Mouse (Mus musculus) layer of hippocampus, adult 9-11 months (tissue): ENCODE measurements around the gene Mfng.

Experiments used
- DNase-seq: peaks from one replicate; pipeline ENCODE4 v3.0.0; 2022

Gene Mfng

DNA sequence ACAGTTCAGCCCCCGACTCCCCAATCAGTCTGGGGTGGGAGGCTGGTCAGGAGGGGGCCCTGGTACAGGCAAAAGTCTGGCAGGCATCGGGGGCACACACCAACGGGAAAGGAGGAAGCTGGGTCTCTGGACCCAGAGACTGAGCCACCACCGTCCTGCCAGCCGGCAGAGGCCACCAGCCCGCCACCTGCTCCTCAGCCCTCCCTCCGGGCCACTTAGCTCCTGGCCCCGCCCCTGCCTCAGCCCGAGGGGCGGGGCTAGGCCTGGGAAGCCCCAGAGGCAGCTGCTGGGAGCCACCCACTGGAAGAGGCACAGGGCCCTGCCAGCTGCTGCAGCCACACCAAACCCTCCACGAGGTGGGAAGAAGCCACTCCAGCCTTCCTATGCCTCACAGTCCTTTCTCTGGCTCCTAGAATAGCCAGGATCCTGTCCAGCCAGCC, at the start of gene Mfng:
Gene Mfng (minus strand): TSS at position 186 of the 440 bp plus-strand sequence.
- DNase-seq = peak; percentile 83

DNA sequence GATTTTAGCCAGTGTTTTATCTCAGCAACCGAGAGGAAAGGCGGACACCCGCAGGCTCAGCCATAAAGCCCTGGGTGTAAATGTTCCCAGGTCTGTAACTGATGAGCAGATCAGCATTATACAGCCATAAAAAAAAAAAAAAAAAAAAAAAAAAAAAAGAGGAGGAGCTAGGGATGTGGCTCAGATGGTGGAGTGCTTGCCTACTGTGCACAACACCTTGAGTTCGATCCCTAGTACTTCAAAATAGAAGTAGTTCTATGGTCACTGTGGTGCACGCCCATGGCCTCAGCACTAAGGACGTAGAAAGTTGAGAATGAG, 42.8 kb upstream of the Mfng start:
- no peak for DNase-seq

DNA sequence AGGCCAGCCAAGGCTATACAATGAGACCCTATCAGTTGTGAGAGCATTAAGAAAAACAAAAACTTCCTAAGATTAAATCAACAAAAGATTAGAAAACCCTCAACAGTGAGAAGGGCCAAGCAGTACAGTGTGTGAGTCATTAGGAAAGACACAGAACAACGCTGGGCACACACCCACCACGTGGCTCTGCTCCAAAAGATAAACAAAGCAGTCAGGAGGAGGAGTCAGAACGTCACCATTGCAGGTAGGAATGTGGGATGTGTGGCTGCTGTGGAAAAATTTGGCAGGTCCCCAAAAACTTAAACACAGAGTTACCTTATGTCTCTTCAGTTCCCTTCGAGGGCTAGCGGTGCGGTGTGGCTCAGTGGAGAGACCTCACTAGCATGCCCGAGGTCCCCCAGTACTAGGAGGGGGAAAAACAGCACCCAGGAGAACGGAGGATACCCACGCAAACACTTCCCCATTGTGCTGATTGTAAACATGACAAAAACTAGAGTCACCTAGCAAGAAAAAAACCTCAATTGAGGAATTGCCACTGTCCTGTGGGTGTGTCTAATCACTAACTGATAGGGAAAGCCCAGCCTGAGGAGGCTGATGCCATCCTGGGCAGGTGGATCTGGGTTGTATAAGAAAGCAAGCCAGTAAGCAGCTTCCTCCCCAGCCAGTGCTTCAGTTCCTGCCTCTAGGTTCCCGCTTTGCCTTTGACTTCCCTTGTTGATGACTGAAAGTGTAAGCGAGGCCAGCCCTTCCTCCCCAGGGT, 42.2 kb upstream of the Mfng start:
- no peak for DNase-seq

DNA sequence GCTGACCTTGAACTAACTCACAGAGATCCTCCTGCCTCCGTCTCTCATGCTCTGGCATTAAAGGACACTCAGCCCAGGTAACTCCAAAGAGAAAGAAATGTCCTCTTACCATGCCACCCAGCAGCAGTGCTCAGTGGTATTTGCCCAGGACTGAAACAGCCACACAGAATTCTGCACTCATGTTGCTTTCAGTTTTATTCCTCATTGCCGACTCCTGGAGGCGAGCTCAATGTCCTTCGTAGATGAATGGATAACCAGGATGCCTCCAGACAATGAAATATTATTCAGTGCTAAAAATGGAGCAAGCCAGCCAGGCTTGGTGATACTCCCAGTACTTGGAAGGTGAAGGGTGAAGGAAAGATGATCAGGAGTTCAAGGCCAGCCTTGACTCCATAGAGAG, 40.3 kb upstream of the Mfng start:
- DNase-seq = no peak

DNA sequence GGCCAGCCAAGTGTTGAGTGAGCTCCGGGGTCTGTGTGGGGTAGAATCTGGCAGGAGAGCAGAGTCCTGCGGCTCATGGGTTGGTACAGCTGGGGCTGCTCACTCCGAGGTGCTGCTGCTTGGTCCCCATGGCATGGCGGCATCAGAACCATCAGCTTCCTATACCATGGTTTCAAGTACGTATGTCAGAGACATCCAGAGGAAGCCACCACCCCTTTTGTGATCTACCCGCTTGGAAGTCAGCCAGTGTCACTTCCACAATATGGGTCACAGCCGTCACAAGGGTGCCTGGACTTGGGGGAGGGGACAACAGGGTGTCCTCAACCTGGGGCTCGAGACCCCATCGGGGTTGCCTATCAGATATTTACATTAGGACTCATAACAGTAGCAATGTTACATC, 36.9 kb upstream of the Mfng start:
- no peak for DNase-seq

DNA sequence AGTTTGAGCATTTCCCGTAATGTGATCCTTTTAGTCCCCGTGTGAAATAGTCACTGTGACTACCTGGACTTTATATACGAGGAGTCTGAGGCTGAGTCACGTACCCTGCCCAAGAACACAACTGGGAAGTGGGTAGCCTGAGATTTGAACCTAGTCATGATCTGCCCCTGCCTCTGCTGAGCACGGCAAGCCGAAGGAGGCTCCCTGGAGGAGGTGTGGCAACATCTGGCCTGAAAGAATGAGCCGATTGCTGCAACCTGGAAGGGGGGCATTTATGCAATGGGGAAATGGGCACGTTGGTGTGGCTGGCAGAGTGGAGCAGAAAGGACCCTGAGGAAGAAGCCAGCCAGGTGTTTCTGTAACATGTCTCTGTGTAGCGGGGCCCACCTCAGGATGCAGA, 36.5 kb upstream of the Mfng start:
- no peak for DNase-seq

DNA sequence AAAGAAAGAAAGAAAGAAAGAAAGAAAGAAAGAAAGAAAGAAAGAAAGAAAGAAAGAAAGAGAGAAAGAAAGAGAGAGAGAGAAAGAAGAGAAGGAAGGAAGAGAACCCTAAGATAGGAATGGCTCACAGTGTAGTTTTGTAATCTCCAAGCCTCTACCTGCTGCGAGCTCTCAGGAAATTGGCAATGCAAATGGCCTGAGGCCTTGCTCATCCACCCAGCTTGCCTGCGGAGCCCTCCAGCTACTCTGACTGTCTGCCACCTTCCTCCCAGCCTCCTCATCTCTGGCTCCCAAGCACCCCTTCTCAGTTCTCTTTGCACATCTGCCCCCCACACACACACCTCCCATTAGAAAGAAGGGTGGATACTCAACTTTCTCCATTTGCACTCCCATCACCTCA, 35.7 kb upstream of the Mfng start:
- DNase-seq = no peak

DNA sequence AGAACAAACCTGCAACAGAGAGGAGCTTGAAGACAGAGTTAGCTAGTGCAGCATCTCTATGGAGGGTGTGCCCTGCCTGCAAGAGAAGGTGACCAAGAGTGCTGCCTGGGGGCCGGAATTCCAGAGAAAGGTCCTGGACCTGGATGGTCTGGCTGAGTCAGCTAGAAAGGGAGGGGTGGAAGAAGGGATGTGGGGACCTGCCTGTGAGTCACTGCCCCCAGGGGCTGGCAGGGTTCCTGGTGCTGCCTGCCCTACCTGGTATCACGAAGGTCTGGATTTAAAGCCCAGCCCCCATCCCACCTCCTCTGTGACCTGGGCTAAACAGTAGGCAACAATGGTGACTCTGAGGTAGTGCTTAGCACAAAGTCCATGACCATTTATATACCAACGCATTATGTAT, 33.9 kb upstream of the Mfng start:
- DNase-seq = no peak

DNA sequence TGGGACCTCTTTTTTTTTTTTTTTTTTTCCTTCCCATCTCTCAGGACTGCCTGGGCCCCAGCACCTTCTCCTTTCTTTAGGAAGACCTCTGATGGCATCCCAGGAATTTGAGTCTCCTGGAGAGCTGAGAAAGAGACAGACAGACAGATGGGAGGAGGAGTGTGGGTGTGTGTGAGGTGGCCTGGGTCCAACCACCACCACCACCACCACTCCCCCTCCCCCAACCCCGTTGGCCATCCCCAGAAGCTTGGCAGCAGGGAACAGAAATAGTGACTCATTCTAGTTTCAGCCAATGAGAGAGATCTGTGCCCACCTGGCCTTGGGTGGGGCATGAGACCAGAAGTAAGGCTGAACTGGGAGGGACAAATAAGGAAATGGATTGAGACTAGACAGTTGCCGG, 33.3 kb upstream of the Mfng start:
- no peak for DNase-seq

DNA sequence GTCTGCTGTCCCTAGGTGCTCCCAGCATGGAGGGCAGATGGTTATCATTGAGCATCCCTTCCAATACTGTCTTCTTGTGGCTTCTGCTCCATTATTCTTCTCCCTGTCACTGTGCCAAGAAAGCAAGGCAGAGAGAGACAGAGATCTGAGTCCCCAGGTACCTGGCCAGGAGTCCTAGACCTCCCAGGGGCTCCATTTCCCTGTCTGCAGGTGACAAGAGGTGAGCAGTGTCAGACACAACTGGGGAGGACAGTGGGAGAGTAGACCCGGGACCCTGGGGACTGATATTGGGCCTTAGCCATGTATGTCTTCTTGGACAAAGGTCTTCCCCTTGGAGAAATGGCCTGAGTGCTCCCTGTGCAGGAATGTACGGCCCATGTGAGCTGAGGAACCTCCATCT, 32.1 kb upstream of the Mfng start:
- DNase-seq = no peak

DNA sequence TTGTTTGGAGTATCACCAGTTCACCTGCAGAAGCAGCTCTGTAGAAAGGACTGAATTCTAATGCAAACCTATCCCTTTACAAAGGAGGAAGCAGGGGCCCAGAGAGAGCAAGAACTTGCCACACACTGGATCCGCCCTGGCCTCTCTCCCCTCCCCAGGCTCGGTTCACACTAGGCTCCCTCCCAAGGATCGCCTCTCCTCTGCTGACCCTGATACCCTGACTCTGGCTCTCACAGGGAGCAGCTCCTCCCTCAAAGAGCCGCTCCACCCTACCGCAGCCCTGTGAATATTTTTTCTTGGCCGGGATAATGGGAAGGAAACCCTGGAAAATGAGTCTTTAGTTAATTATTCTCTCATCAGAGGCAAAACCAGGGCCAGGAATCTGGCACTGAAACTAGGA, 31.1 kb upstream of the Mfng start:
- no peak for DNase-seq

DNA sequence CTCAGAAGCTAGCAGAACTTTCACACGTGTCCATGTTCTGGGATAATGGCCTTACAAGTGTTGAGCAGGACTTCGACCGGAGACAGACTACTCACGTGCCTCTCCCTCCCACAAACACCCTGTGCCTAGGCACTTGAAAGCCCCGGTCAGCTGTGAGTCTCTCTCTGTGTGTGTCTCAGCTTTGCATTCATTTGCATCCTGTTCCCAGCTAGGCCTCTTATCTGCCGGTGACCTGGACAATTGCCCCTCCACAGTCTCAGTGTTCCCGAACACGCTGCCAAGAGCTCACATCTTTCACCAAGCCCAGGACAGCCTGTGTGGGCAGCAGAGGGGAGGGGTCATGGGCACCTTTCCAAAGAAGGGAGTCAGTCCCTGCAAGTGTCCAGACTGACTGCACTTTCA, 30.2 kb upstream of the Mfng start:
- no peak for DNase-seq

DNA sequence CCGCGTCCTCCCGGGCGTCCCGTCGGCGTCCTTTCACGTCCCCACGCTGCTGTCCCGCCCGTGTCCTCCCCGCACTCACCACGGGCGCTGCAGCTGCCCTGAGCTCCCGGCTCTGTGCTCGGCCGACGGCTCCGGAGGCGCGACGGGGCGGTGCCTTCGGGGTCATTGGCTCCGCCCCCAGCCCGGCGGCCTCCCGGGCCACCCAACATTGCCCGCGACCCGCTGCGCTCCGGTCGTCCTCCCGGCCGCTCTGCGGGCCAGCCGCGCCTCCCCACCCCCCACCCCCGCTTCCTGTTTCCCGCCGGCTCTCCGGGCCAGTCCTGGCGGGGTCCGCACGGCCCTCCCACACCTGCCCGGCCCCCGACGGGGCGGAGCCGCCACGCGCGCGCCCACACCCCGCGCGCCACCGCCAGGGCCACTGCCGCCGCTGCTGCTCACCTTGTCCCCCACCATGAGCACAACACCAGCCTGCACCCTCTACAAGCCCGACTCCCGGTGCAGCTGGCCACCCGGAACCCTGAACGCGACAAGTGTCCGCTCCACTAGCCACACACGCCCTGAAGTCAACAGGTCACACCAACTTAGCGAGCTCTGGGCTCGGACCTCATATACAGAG, 29.6 kb upstream of the Mfng start, which contains the start of gene Card10:
Gene Card10 (minus strand): TSS at position 267 of the 616 bp plus-strand sequence.
- no peak for DNase-seq

DNA sequence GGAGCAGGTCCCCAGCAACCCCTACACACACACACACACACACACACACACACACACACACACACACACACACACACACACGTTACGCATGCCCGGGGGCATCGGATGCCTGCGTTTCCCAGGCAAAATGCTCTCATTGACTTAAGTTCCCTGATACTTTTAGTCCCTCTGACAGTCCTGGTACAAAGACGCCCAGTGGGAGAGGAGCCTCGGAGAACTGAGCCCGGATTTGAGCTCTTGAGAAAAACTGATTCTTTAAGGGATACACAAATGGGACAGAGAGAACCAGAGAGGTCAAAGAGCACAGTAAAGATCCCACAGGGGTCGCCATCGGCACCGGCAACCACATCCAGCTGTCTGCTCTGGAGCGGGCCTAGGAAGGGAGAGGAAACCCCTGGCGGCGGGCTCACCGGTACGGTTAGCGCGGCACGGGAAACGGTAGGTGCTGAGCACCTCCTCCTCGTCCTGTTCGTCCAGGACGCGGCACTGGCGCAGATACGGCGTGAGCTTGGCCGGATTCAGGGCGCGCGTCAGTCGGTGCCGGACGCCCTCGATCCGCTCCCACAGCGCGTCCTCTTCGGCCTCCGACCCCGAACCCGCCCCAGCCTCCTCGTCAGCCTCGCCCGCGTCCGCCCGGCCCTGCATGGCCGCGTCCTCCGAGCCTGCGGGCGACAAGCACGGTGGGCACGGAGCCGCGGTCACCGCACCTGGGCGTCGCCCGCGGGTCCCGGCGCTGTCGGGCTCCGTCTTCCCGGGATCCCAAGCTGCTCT, 28.9 kb upstream of the Mfng start:
- no peak for DNase-seq

DNA sequence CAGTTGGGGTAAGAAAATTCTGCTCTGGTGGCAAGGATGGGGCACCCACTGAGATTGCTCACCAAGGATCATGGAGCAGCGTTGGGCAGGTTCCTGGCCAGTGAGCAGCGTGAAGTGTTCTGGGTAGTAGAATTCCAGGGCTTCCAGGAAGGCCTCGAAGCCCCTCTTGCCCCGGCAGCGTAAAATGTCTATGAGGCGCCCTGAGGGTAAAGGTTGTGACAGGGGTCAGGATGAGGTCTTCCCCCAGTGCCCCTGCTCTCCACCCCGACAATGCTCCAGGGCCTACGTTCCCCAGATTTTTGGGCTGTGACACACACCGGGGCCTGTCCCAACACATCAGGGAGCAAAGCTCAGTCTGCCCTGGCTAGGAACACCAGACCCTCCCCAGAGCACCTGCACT, 28.3 kb upstream of the Mfng start:
- DNase-seq = no peak

DNA sequence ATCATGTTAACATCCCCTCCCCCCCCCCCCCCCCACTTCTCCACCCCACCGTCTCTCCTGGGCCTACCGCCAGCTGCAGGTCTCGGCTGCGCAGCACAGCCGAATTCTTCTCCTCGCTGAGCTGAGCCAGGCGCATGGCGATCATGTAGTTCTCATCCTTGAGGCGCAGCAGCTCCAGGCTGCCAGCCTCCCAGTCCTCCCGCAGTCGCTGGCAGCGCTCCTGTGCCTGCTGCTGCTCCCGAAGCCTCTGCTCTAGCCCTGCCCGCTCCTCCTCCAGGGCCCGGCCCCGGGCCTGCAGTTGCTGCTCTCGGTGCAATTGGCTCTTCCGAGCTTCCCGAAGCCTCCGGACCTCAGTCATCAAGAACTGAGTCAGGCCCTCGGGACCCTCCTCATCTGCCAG, 25.8 kb upstream of the Mfng start:
- DNase-seq = peak; percentile 49

DNA sequence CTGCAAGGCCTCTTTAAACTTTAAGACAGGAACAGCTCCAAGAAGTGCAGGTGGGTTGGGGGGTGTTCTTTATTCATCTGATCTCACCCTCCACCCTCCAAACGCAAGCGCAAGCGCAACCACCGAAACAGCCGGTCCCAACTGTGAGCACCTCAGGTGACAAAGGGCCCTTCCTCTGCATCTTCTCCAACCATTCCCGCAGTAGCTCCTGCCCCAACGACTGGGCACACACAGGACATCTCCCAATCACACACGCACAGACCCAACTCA, 23.7 kb upstream of the Mfng start:
- DNase-seq = no peak

DNA sequence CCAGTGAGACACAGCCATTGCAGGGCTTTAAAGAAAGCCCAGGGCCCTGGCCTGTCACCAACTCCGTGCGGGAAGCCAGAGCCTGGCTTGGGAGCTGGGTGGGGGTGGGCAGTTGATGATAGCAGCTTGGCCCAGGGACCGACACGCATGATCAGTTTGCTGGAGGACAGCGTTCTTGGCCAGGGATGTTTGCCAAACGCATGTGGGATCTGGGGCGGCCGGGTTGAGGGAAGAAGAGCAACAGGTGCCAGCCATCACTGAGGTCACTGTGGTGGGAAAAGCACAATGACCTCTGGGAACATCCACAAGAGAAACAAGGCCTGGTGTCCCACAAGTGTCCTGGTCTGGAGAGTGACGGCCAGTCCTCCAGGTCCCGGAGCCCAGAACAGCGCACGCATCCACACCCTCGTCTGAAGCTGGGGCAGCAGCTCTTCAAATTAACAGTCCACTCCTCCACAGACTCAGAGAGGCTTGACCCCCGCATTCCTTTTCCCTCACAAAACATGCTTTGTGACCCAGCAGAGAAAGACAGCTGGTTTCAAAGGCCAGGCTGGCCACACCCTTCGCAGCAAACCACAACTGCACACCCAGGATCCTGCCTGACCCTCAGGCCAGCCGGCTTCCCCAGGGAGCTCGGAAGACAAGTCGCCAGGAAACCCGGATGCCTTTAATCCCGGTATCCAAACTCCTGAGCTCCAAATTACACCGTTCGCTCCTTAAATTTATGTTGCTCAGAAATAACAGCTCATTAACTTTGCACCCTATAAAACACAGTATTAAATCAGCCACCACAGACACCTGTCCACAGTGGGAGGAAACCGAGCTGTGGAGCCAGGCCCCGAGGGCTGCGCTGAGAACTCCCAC, 23.2 kb upstream of the Mfng start:
- no peak for DNase-seq

DNA sequence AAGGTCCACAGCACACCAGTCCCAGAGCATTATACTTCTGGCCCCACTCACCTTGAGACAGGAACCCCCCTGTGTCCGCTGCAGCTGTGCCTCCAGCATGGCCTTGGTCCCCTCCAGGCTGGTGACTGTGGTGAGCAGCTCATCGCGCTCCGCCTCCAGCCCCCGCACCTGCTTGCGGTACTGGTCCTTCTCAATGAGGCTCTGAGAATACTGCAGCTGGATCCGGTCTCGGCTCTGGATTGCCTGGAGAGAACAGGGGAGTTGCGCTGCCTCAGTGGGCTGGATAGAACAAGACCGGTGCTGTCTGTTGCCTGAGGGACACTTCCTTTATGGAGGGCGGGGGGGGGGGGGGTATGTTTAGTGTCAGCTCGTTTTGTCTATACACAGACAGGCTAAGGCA, 17.7 kb upstream of the Mfng start:
- no peak for DNase-seq

DNA sequence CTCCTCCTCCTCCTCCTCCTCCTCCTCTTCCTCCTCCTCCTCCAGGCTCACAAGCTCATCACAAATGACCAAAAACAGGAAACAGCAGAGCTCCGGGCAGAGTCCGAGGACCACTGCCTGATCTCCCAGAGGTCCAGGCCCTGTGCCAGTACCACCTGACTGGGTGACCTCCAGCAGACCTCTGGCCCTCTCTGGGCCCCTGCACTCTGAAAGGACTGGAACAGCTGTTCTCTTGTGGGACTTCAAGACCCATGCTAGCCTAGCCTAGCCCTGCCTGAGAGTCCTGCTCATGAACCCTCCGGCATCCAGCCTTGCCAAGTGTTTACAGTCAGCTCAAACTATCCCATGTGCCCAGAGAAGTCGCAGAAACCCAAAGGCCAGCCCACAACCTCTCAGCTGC, 17.2 kb upstream of the Mfng start:
- no peak for DNase-seq

DNA sequence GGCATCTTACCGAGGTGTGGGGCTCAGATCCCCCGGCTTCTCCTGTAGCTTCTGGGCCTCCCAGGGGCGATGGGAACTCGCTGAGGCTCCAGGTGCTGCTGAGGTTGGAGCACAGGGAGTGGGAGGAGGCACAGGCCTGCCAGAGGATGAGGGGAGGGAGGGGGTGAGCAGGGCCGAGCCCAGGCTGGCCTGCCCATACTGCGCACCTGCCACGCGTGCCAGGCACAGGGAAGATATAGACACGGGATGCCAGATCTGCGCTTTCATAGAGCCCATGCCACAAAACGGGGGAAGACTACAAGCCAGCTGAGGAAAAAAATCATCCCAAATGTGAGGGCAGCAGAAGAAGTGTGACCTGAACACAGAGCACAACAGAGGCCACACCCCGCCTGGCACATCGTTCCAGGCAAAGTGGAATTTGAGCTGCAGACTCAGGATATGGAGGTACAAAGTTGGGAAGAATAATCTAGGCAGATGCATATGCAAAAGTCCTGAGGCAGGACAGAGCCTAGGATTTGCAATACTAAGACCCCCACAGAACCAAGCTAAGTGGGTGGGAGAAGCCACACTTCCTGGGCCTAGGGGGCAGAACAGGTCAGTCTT, 16.5 kb upstream of the Mfng start:
- no peak for DNase-seq

DNA sequence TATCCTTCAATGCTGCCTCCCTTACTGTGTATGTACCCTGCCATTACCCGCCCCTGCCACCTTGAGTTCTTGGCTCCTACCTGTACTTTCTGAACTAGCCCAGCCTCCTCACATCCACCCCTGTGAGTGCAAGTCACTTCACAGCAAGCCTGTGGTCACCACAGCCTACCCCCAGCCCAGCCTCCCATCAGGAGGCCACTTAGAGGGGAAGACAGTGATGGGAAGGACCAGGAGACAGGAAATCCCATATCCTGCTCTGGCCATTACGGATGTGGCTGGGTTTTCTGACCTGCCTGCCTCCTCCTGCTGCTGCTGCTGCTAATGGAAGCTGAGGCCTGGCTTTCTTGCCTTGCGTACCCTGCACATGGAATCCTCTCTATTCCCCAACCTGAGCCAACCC, 14.8 kb upstream of the Mfng start:
- no peak for DNase-seq

DNA sequence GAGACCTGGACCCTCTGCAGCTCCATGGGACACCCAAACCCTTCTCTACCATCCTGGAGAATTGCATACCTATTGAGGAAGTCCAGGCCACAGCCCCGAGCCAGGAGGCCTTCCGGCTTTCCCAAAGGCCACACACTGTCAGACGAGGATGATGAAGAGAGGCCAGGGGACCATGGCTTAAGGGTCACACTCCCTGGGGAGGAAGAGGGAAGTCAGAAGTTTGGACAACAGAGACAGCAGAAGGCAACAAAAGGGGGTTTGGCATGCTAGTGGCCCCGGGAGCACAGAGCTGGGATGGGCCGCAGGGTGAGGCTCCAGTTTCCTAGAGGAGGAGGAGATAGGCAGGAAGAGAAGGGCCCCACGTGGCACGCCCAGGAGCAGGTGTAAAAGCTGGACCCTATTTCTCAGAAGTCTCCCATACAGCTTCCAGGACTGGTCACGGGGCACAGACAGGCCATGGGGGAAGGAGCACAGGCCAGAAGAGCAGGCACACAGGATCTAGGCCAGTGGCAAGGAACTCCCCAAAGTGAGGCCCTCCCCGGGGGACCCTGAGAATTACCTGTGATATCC, 14.1 kb upstream of the Mfng start:
- DNase-seq = no peak
